Mouse (Mus musculus): ENCODE results near the gene Alpk3. TPM values are rescaled to one million over a fixed set of nuclear protein-coding genes. Genes with fewer than 3 reads are reported as not detected.

Gene Alpk3
- polyA plus RNA-seq, 1 experiment from 2014 or later: 1.0 TPM

GRCm38 (mm10) chr7:81105525-81105924, 48.1 kb downstream of the Alpk3 start:
- no peak overlapping the region for H3K27ac ChIP-seq (ENCODE audit: low read depth, low read length)
- 70% methylated on average over 4 of the region's 4 CpGs for WGBS
- no peak for ATAC-seq
- H3K9ac ChIP-seq (ENCODE audit: low read depth, low read length): no peak overlapping the region
- no peaks in the 10 kb centered on the region for H3K36me3 ChIP-seq (ENCODE audit: control insufficient read depth, insufficient read depth)
- TF ChIP-seq CTCF (IDR thresholded peaks at IDR 0.05; ENCODE audit: low read depth): no peak
- H3K27me3 ChIP-seq (replicated peaks; ENCODE audit: control insufficient read depth, insufficient read depth, low read length): no peaks in the 10 kb centered on the region
- H3K4me1 ChIP-seq (replicated peaks; ENCODE audit: control insufficient read depth, insufficient read depth, low read length): no peaks in the 10 kb centered on the region
- H3K9me3 ChIP-seq (ENCODE audit: control insufficient read depth): no peaks in the 10 kb centered on the region
- no peak overlapping the region for H3K4me2 ChIP-seq (replicated peaks; ENCODE audit: low read depth)
- no peak overlapping the region for H3K4me3 ChIP-seq (ENCODE audit: low read depth, low read length)

GRCm38 (mm10) chr7:81108226-81108625, 50.8 kb downstream of the Alpk3 start:
- WGBS: 79% methylated on average over 5 of the region's 5 CpGs
- H3K27me3 ChIP-seq (replicated peaks; ENCODE audit: control insufficient read depth, insufficient read depth, low read length): no peaks in the 10 kb centered on the region
- no peak overlapping the region for H3K9ac ChIP-seq (ENCODE audit: low read depth, low read length)
- no peak overlapping the region for H3K4me3 ChIP-seq (ENCODE audit: low read depth, low read length)
- H3K27ac ChIP-seq (ENCODE audit: low read depth, low read length): no peak overlapping the region
- no peak overlapping the region for H3K4me2 ChIP-seq (replicated peaks; ENCODE audit: low read depth)
- no peak for ATAC-seq
- no peaks in the 10 kb centered on the region for H3K9me3 ChIP-seq (ENCODE audit: control insufficient read depth)
- no peaks in the 10 kb centered on the region for H3K36me3 ChIP-seq (ENCODE audit: control insufficient read depth, insufficient read depth)
- TF ChIP-seq CTCF (IDR thresholded peaks at IDR 0.05; ENCODE audit: low read depth): no peak
- no peaks in the 10 kb centered on the region for H3K4me1 ChIP-seq (replicated peaks; ENCODE audit: control insufficient read depth, insufficient read depth, low read length)

GRCm38 (mm10) chr7:81109717-81110651, 52.6 kb downstream of the Alpk3 start:
- Histone ChIP-seq H3K4me2 (replicated peaks; ENCODE audit: low read depth) (no peak overlapping the region), H3K36me3 (ENCODE audit: control insufficient read depth, insufficient read depth) (no peaks in the 10 kb centered on the region), H3K4me3 (ENCODE audit: low read depth, low read length) (no peak overlapping the region), H3K27ac (ENCODE audit: low read depth, low read length) (no peak overlapping the region), H3K9ac (ENCODE audit: low read depth, low read length) (no peak overlapping the region), H3K9me3 (ENCODE audit: control insufficient read depth) (no peaks in the 10 kb centered on the region), H3K4me1 (replicated peaks; ENCODE audit: control insufficient read depth, insufficient read depth, low read length) (no peaks in the 10 kb centered on the region), H3K27me3 (replicated peaks; ENCODE audit: control insufficient read depth, insufficient read depth, low read length) (no peaks in the 10 kb centered on the region)
- no peak for TF ChIP-seq CTCF (IDR thresholded peaks at IDR 0.05; ENCODE audit: low read depth)
- 66% methylated on average over 9 of the region's 9 CpGs for WGBS
- ATAC-seq: no peak

- H3K36me3 ChIP-seq (ENCODE audit: control insufficient read depth, insufficient read depth): no peaks in the 10 kb centered on the region
- TF ChIP-seq CTCF (IDR thresholded peaks at IDR 0.05; ENCODE audit: low read depth): no peak
- H3K4me3 ChIP-seq (ENCODE audit: low read depth, low read length): no peak overlapping the region
- H3K9ac ChIP-seq (ENCODE audit: low read depth, low read length): no peak overlapping the region
- no peak overlapping the region for H3K27ac ChIP-seq (ENCODE audit: low read depth, low read length)
- no peak overlapping the region for H3K4me2 ChIP-seq (replicated peaks; ENCODE audit: low read depth)
- no peaks in the 10 kb centered on the region for H3K4me1 ChIP-seq (replicated peaks; ENCODE audit: control insufficient read depth, insufficient read depth, low read length)
- no peaks in the 10 kb centered on the region for H3K27me3 ChIP-seq (replicated peaks; ENCODE audit: control insufficient read depth, insufficient read depth, low read length)
- WGBS: 83% methylated on average over 4 of the region's 4 CpGs
- H3K9me3 ChIP-seq (ENCODE audit: control insufficient read depth): no peaks in the 10 kb centered on the region
- no peak for ATAC-seq
These were observed 53.4 kb downstream of the Alpk3 start for GRCm38 (mm10) chr7:81110791-81111190.

- no peak for TF ChIP-seq CTCF (IDR thresholded peaks at IDR 0.05; ENCODE audit: low read depth)
- H3K9ac ChIP-seq (ENCODE audit: low read depth, low read length): no peak overlapping the region
- H3K27ac ChIP-seq (ENCODE audit: low read depth, low read length): no peak overlapping the region
- WGBS: 98% methylated on average over 2 of the region's 2 CpGs
- H3K4me2 ChIP-seq (replicated peaks; ENCODE audit: low read depth): no peak overlapping the region
- H3K27me3 ChIP-seq (replicated peaks; ENCODE audit: control insufficient read depth, insufficient read depth, low read length): no peaks in the 10 kb centered on the region
- ATAC-seq: no peak
- H3K9me3 ChIP-seq (ENCODE audit: control insufficient read depth): no peaks in the 10 kb centered on the region
- H3K4me1 ChIP-seq (replicated peaks; ENCODE audit: control insufficient read depth, insufficient read depth, low read length): no peaks in the 10 kb centered on the region
- H3K4me3 ChIP-seq (ENCODE audit: low read depth, low read length): no peak overlapping the region
- no peaks in the 10 kb centered on the region for H3K36me3 ChIP-seq (ENCODE audit: control insufficient read depth, insufficient read depth)
These were observed 54.3 kb downstream of the Alpk3 start for GRCm38 (mm10) chr7:81111729-81112128.

GRCm38 (mm10) chr7:81112686-81113360, 55.4 kb downstream of the Alpk3 start:
- H3K4me1 ChIP-seq (replicated peaks; ENCODE audit: control insufficient read depth, insufficient read depth, low read length): no peaks in the 10 kb centered on the region
- peak; percentile 52 for TF ChIP-seq CTCF (IDR thresholded peaks at IDR 0.05; ENCODE audit: low read depth)
- no peak overlapping the region for H3K9ac ChIP-seq (ENCODE audit: low read depth, low read length)
- H3K36me3 ChIP-seq (ENCODE audit: control insufficient read depth, insufficient read depth): no peaks in the 10 kb centered on the region
- H3K4me3 ChIP-seq (ENCODE audit: low read depth, low read length): no peak overlapping the region
- no peak for ATAC-seq
- H3K27ac ChIP-seq (ENCODE audit: low read depth, low read length): no peak overlapping the region
- no peaks in the 10 kb centered on the region for H3K27me3 ChIP-seq (replicated peaks; ENCODE audit: control insufficient read depth, insufficient read depth, low read length)
- WGBS: 29% methylated on average over 6 of the region's 6 CpGs
- no peak overlapping the region for H3K4me2 ChIP-seq (replicated peaks; ENCODE audit: low read depth)
- no peaks in the 10 kb centered on the region for H3K9me3 ChIP-seq (ENCODE audit: control insufficient read depth)
